ENCODE assay signal across 22 mouse cellular contexts in genomic region chr3:152913625-152914024, GRCm38 (mm10).
"Had no signal": no experiment of that assay in that cellular context is flagged by ENCODE, and none has a peak within 500 bp of the region (broad histone marks: within the 10 kb centered on the region; RNA-seq: fewer than 3 reads in every experiment).

No protein-coding gene starts in this region.

- ATAC-seq: hindbrain, postnatal 0 days; intestine, embryonic 15.5 days; intestine, postnatal 0 days; liver, embryonic 12.5 days had no signal

- H3K36me3 ChIP-seq: heart, embryonic 13.5 days; heart, embryonic 15.5 days; hindbrain, embryonic 13.5 days; hindbrain, embryonic 15.5 days; intestine, embryonic 15.5 days; limb, embryonic 13.5 days; limb, embryonic 15.5 days; liver, embryonic 12.5 days had no signal

- H3K27me3 ChIP-seq: heart, embryonic 13.5 days; heart, embryonic 15.5 days; hindbrain, embryonic 13.5 days; hindbrain, embryonic 15.5 days; intestine, embryonic 15.5 days; limb, embryonic 13.5 days; limb, embryonic 15.5 days had no signal

- H3K4me1 ChIP-seq: heart, embryonic 15.5 days; hindbrain, embryonic 13.5 days; hindbrain, embryonic 15.5 days; intestine, embryonic 15.5 days; limb, embryonic 13.5 days; limb, embryonic 15.5 days had no signal

- H3K9ac ChIP-seq: heart, embryonic 13.5 days; heart, embryonic 15.5 days; hindbrain, embryonic 13.5 days; hindbrain, embryonic 15.5 days; intestine, embryonic 15.5 days; limb, embryonic 13.5 days; limb, embryonic 15.5 days; liver, embryonic 12.5 days had no signal

- H3K4me3 ChIP-seq: heart, adult 2 months; heart, embryonic 13.5 days; heart, embryonic 15.5 days; hindbrain, embryonic 13.5 days; hindbrain, embryonic 15.5 days; intestine, embryonic 15.5 days; left cerebral cortex, adult 2 months; limb, embryonic 13.5 days; limb, embryonic 15.5 days; liver, embryonic 12.5 days had no signal

- H3K27ac ChIP-seq: heart, adult 2 months; heart, embryonic 13.5 days; heart, embryonic 15.5 days; hindbrain, embryonic 13.5 days; hindbrain, embryonic 15.5 days; hindbrain, postnatal 0 days; intestine, embryonic 15.5 days; left cerebral cortex, adult 2 months; limb, embryonic 13.5 days; limb, embryonic 15.5 days; liver, embryonic 12.5 days had no signal

- DNase-seq: gastrocnemius, postnatal 14 days; gastrocnemius, postnatal 36 days; heart, adult 2 months; heart, postnatal 14 days; kidney, adult 18-20 months; kidney, adult 8-10 months; kidney, postnatal 10 days; kidney, postnatal 25 days; kidney, postnatal 4 days; left cerebral cortex, postnatal 4 days had no signal

- H3K4me2 ChIP-seq: heart, embryonic 11.5 days; heart, embryonic 13.5 days; heart, embryonic 15.5 days; hindbrain, embryonic 13.5 days; hindbrain, embryonic 15.5 days; intestine, embryonic 15.5 days; limb, embryonic 13.5 days; limb, embryonic 15.5 days had no signal

- H3K9me3 ChIP-seq: heart, embryonic 15.5 days; hindbrain, embryonic 13.5 days; hindbrain, embryonic 15.5 days; intestine, embryonic 15.5 days; limb, embryonic 13.5 days; limb, embryonic 15.5 days; liver, embryonic 12.5 days had no signal
